Mouse (Mus musculus) MEL (cell line): ENCODE results near the gene Art3. TPM values are rescaled to one million over a fixed set of nuclear protein-coding genes. Genes with fewer than 3 reads are reported as not detected.

Experiments used
- DNase-seq: peaks from one replicate; pipeline ENCODE4 v3.0.0; 2011; ENCODE audit warnings: low read depth, low spot score
- H3K27ac ChIP-seq: 2 replicates; pipeline ENCODE4 v1.5.1; 2012; ENCODE audit warnings: low read depth, mild to moderate bottlenecking, control low read depth, low read length, moderate library complexity; ENCODE audit not compliant: control insufficient read depth
- H3K27me3 ChIP-seq, 2 experiments: fragments of 150-350 bp in 1 of 2; sonication (generic) in 1 of 2; 2 replicates each; pipeline ENCODE4 v1.6.1; 2012; ENCODE audit warnings: low read length in 2 of 2, mild to moderate bottlenecking in 2 of 2, improper control_type of control experiment in 1 of 2, moderate library complexity in 1 of 2; ENCODE audit not compliant: insufficient read depth in 2 of 2, control insufficient read depth in 1 of 2
- H3K36me3 ChIP-seq, 2 experiments: 2 replicates each; pipeline ENCODE4 v1.6.1; 2012 to 2014; ENCODE audit warnings: low read length in 2 of 2, improper control_type of control experiment in 1 of 2, inconsistent platforms in 1 of 2, mild to moderate bottlenecking in 1 of 2; ENCODE audit not compliant: insufficient read depth in 2 of 2, control insufficient read depth in 1 of 2
- H3K4me1 ChIP-seq, 2 experiments: fragments of 150-350 bp in 1 of 2; sonication (generic) in 1 of 2; 2 replicates each; pipeline ENCODE4 v1.6.1; 2012; ENCODE audit warnings: low read length in 2 of 2, improper control_type of control experiment in 1 of 2, mild to moderate bottlenecking in 1 of 2; ENCODE audit not compliant: insufficient read depth in 2 of 2, control insufficient read depth in 1 of 2
- H3K4me3 ChIP-seq, 2 experiments: fragments of 150-350 bp in 1 of 2; sonication (generic) in 1 of 2; 2 replicates each; pipeline ENCODE4 v1.5.1; 2012; ENCODE audit warnings: low read depth in 2 of 2, low read length in 2 of 2, mild to moderate bottlenecking in 2 of 2, moderate library complexity in 2 of 2, control low read depth in 1 of 2, improper control_type of control experiment in 1 of 2; ENCODE audit not compliant: control insufficient read depth in 1 of 2, insufficient read depth in 1 of 2
- H3K79me2 ChIP-seq: 2 replicates; pipeline ENCODE4 v1.6.1; 2012; ENCODE audit warnings: mild to moderate bottlenecking, low read length, moderate library complexity; ENCODE audit not compliant: control insufficient read depth, poor library complexity, insufficient read depth
- H3K9ac ChIP-seq: 2 replicates; pipeline ENCODE4 v1.6.1; 2012; ENCODE audit warnings: low read depth, mild to moderate bottlenecking, control low read depth, low read length, moderate library complexity; ENCODE audit not compliant: control insufficient read depth, poor library complexity, severe bottlenecking
- H3K9me3 ChIP-seq: fragments of 150-350 bp; sonication (generic); replicated peaks from 2 replicates; pipeline ENCODE4 v1.6.1; 2012; ENCODE audit warnings: mild to moderate bottlenecking, low read length, improper control_type of control experiment, moderate library complexity; ENCODE audit not compliant: insufficient read depth
- BHLHE40 ChIP-seq: IDR thresholded peaks from 2 replicates; pipeline ENCODE4 v1.6.1; 2012; ENCODE audit warnings: low read depth, mild to moderate bottlenecking, inconsistent platforms, low read length, improper control_type of control experiment, borderline replicate concordance
- CHD1 ChIP-seq: IDR thresholded peaks from 2 replicates; pipeline ENCODE4 v1.6.1; 2012; ENCODE audit warnings: low read depth, mild to moderate bottlenecking, inconsistent platforms, low read length, improper control_type of control experiment
- CHD2 ChIP-seq: IDR thresholded peaks from 2 replicates; pipeline ENCODE4 v1.6.1; 2011; ENCODE audit warnings: low read length, improper control_type of control experiment
- CTCF ChIP-seq, 3 experiments: IDR thresholded peaks in 2 of 3; conservative IDR thresholded peaks in 1 of 3; 2 replicates each; pipeline ENCODE4 v1.5.1; 2011 to 2012; ENCODE audit warnings: low read length in 3 of 3, low read depth in 2 of 3, mild to moderate bottlenecking in 2 of 3, improper control_type of control experiment in 1 of 3, inconsistent platforms in 1 of 3, mixed read lengths in 1 of 3, moderate library complexity in 1 of 3; ENCODE audit not compliant: control insufficient read depth in 1 of 3, insufficient read depth in 1 of 3, poor library complexity in 1 of 3, severe bottlenecking in 1 of 3
- E2F4 ChIP-seq: IDR thresholded peaks from 2 replicates; pipeline ENCODE4 v1.6.1; 2011; ENCODE audit warnings: low read depth, low read length, improper control_type of control experiment, borderline replicate concordance
- ELF1 ChIP-seq: IDR thresholded peaks from 2 replicates; pipeline ENCODE4 v1.6.1; 2014; ENCODE audit warnings: low read depth, mild to moderate bottlenecking, inconsistent platforms, low read length, improper control_type of control experiment, moderate library complexity
- EP300 ChIP-seq, 2 experiments: IDR thresholded peaks; 2 replicates each; pipeline ENCODE4 v1.6.1; 2011; ENCODE audit warnings: improper control_type of control experiment in 2 of 2, low read length in 2 of 2, low read depth in 1 of 2, mild to moderate bottlenecking in 1 of 2
- ETS1 ChIP-seq: IDR thresholded peaks from 2 replicates; pipeline ENCODE4 v1.6.1; 2012; ENCODE audit warnings: low read depth, mild to moderate bottlenecking, inconsistent platforms, low read length, improper control_type of control experiment, moderate library complexity
- GABPA ChIP-seq: IDR thresholded peaks from 2 replicates; pipeline ENCODE4 v1.6.1; 2012; ENCODE audit warnings: low read depth, mild to moderate bottlenecking, inconsistent platforms, low read length, improper control_type of control experiment, moderate library complexity
- HCFC1 ChIP-seq: IDR thresholded peaks from 2 replicates; pipeline ENCODE4 v1.6.1; 2012; ENCODE audit warnings: low read depth, mild to moderate bottlenecking, inconsistent platforms, low read length, improper control_type of control experiment, moderate library complexity
- JUND ChIP-seq: IDR thresholded peaks from 2 replicates; pipeline ENCODE4 v1.6.1; 2011; ENCODE audit warnings: low read depth, mild to moderate bottlenecking, improper control_type of control experiment, low read length
- KAT2A ChIP-seq: conservative IDR thresholded peaks from 2 replicates; pipeline ENCODE4 v1.6.1; 2012; ENCODE audit warnings: low read depth, low read length, improper control_type of control experiment, inconsistent platforms
- MAFK ChIP-seq: IDR thresholded peaks from 2 replicates; pipeline ENCODE4 v1.6.1; 2011; ENCODE audit warnings: low read depth, mild to moderate bottlenecking, low read length, improper control_type of control experiment, borderline replicate concordance
- MAX ChIP-seq: IDR thresholded peaks from 2 replicates; pipeline ENCODE4 v1.6.1; 2011; ENCODE audit warnings: low read length, improper control_type of control experiment
- MAZ ChIP-seq: IDR thresholded peaks from 2 replicates; pipeline ENCODE4 v1.6.1; 2012; ENCODE audit warnings: low read depth, mild to moderate bottlenecking, inconsistent platforms, low read length, improper control_type of control experiment
- MEF2A ChIP-seq: IDR thresholded peaks from 2 replicates; pipeline ENCODE4 v1.6.1; 2014; ENCODE audit warnings: low read depth, mild to moderate bottlenecking, inconsistent platforms, low read length, improper control_type of control experiment; ENCODE audit not compliant: poor library complexity, insufficient replicate concordance, severe bottlenecking; ENCODE audit errors: extremely low read depth
- MXI1 ChIP-seq: IDR thresholded peaks from 2 replicates; pipeline ENCODE4 v1.6.1; 2011; ENCODE audit warnings: mild to moderate bottlenecking, low read depth, low read length, improper control_type of control experiment
- MYB ChIP-seq: IDR thresholded peaks from 2 replicates; pipeline ENCODE4 v1.6.1; 2011; ENCODE audit warnings: mild to moderate bottlenecking, low read depth, low read length, improper control_type of control experiment
- MYC ChIP-seq: IDR thresholded peaks from 2 replicates; pipeline ENCODE4 v1.6.1; 2011; ENCODE audit warnings: low read depth, mild to moderate bottlenecking, low read length, improper control_type of control experiment, moderate library complexity
- NELFE ChIP-seq: IDR thresholded peaks from 2 replicates; pipeline ENCODE4 v1.6.1; 2011; ENCODE audit warnings: low read depth, low read length, improper control_type of control experiment
- NRF1 ChIP-seq: IDR thresholded peaks from 2 replicates; pipeline ENCODE4 v1.6.1; 2014; ENCODE audit warnings: low read depth, mild to moderate bottlenecking, inconsistent platforms, low read length, improper control_type of control experiment, moderate library complexity; ENCODE audit not compliant: poor library complexity, insufficient read depth, severe bottlenecking
- POLR2AphosphoS2 ChIP-seq: IDR thresholded peaks from 2 replicates; pipeline ENCODE4 v1.6.1; 2011; ENCODE audit warnings: low read length, improper control_type of control experiment
- POLR2AphosphoS5 ChIP-seq: IDR thresholded peaks from 2 replicates; pipeline ENCODE4 v1.6.1; 2012; ENCODE audit warnings: low read depth, borderline replicate concordance, mild to moderate bottlenecking, inconsistent platforms, low read length, moderate library complexity, mixed read lengths
- RAD21 ChIP-seq: IDR thresholded peaks from 2 replicates; pipeline ENCODE4 v1.6.1; 2011; ENCODE audit warnings: mild to moderate bottlenecking, low read depth, low read length, improper control_type of control experiment
- RCOR1 ChIP-seq: IDR thresholded peaks from 2 replicates; pipeline ENCODE4 v1.6.1; 2012; ENCODE audit warnings: low read depth, mild to moderate bottlenecking, inconsistent platforms, low read length, improper control_type of control experiment
- SIN3A ChIP-seq: IDR thresholded peaks from 2 replicates; pipeline ENCODE4 v1.6.1; 2012; ENCODE audit warnings: low read length, improper control_type of control experiment, inconsistent platforms
- SMC3 ChIP-seq: IDR thresholded peaks from 2 replicates; pipeline ENCODE4 v1.6.1; 2011; ENCODE audit warnings: low read depth, low read length, improper control_type of control experiment
- TAL1 ChIP-seq: IDR thresholded peaks from 2 replicates; pipeline ENCODE4 v1.6.1; 2012; ENCODE audit warnings: mild to moderate bottlenecking, inconsistent platforms, low read length, moderate library complexity, mixed read lengths
- TBP ChIP-seq: IDR thresholded peaks from 2 replicates; pipeline ENCODE4 v1.8.0; 2011; ENCODE audit warnings: low read depth, low read length, improper control_type of control experiment
- TCF12 ChIP-seq: IDR thresholded peaks from 2 replicates; pipeline ENCODE4 v1.6.1; 2014; ENCODE audit warnings: low read depth, mild to moderate bottlenecking, inconsistent platforms, low read length, improper control_type of control experiment, moderate library complexity
- UBTF ChIP-seq: IDR thresholded peaks from 2 replicates; pipeline ENCODE4 v1.6.1; 2012; ENCODE audit warnings: low read depth, mild to moderate bottlenecking, inconsistent platforms, low read length, improper control_type of control experiment, moderate library complexity, borderline replicate concordance; ENCODE audit not compliant: insufficient read depth
- USF1 ChIP-seq: IDR thresholded peaks from 2 replicates; pipeline ENCODE4 v1.6.1; 2014; ENCODE audit warnings: low read depth, mild to moderate bottlenecking, inconsistent platforms, low read length, improper control_type of control experiment, moderate library complexity
- ZC3H11A ChIP-seq: IDR thresholded peaks from 2 replicates; pipeline ENCODE4 v1.6.1; 2012; ENCODE audit warnings: low read depth, mild to moderate bottlenecking, inconsistent platforms, low read length, improper control_type of control experiment
- ZKSCAN1 ChIP-seq: IDR thresholded peaks from 2 replicates; pipeline ENCODE4 v1.6.1; 2012; ENCODE audit warnings: low read depth, mild to moderate bottlenecking, inconsistent platforms, low read length, improper control_type of control experiment, moderate library complexity
- ZMIZ1 ChIP-seq: IDR thresholded peaks from 2 replicates; pipeline ENCODE4 v1.6.1; 2012; ENCODE audit warnings: low read depth, mild to moderate bottlenecking, inconsistent platforms, low read length, improper control_type of control experiment, moderate library complexity
- ZNF384 ChIP-seq: IDR thresholded peaks from 2 replicates; pipeline ENCODE4 v1.6.1; 2012; ENCODE audit warnings: low read depth, mild to moderate bottlenecking, inconsistent platforms, low read length, improper control_type of control experiment
- polyA plus RNA-seq, 2 experiments: library from polyadenylated mRNA; stranded (reverse) in 1 of 2; unstranded in 1 of 2; fragments of >175 nt in 1 of 2; fragments of >200 nt in 1 of 2; gene quantifications; 2 replicates each; pipeline versions ENCODE4 v1.2.1 to v1.2.4; 2012; ENCODE audit warnings: low replicate concordance in 2 of 2, low read depth in 1 of 2; ENCODE audit not compliant: insufficient read length in 2 of 2, insufficient read depth in 1 of 2, missing spikeins in 1 of 2
- total RNA-seq: library from RNA; depleted of rRNA; stranded (reverse); fragments of 300-350 nt; gene quantifications from 2 replicates; pipeline ENCODE4 v1.2.3, GENCODE M21; 2012

Gene Art3
- total and polyA plus RNA-seq, 3 experiments: not detected

DNA sequence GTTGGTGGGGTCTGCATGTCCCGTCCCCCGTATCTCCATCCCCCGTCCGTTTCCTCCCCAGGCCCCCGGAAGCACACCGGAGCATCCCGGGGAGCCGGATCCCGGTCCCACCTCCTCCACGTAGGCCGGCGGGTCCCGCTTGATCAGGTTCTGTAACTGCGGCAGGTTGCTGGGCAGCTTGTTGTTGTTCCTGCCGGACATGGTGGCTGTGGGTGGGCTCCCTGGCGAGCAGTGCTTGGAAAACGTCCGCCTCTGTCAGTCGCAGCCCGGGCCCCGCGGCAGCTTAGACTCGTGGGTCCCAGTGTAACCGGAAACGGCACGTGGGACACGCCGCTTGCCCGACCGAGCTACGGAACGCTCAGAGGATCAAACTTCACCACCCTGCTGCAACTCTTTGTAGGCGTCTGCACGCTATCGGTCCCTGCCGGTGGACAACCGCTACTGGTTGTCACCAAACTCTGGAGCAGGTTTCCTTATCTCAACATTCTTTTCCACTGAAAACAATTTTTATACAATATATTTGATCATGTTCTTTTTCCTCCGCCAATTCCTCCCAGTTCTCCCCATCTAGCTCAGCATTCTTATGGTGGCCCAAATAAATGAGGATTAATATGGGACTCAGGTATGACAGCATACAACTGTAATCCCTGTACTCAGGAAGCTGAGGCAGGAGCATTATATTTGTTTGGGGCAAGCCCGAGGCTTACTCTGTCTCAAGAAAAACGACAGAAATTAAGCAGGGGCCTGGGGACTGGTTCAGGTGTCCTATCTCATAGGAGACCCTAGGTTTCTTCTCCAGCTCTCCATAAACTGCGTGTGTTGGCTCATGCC, 21.7 kb upstream of the Art3 start, which contains the start of gene Sdad1:
Gene Sdad1 (minus strand): TSS at position 799 of the 831 bp plus-strand sequence.
- Histone ChIP-seq H3K79me2 (peaks cover 33% of the 10 kb centered on the region), H3K9me3 (no peaks in the 10 kb centered on the region), H3K4me1 (peaks cover 0 to 7% of the 10 kb centered on the region in 2 experiments; a peak in 2 of 4 replicates), H3K9ac (peak within 1 kb of the TSS; percentile 100), H3K4me3 (peak within 1 kb of the TSS; percentile 92 to 100), H3K36me3 (peaks cover 0 to 8% of the 10 kb centered on the region in 2 experiments; a peak in 3 of 4 replicates), H3K27me3 (no peaks in the 10 kb centered on the region), H3K27ac (peak within 1 kb of the TSS; percentile 83)
- peak; percentile 97 for DNase-seq
- TF ChIP-seq SIN3A: peak; percentile 98
- TF ChIP-seq HCFC1: peak; percentile 90
- TF ChIP-seq MXI1: peak; percentile 100
- TF ChIP-seq NRF1: no peak
- TF ChIP-seq MYB: no peak
- no peak for TF ChIP-seq JUND
- no peak for TF ChIP-seq TCF12
- peak; percentile 86 for TF ChIP-seq USF1
- TF ChIP-seq RAD21: peak; percentile 33
- peak; percentile 77 for TF ChIP-seq NELFE
- peak; percentile 18; the same call in 1 of the 2 replicates for TF ChIP-seq ETS1
- no peak for TF ChIP-seq CHD2
- TF ChIP-seq MYC: peak; percentile 97
- TF ChIP-seq UBTF: 0 out of 2 replicates have a peak, but pooled peaks have one; percentile 28
- TF ChIP-seq ZNF384: no peak
- TF ChIP-seq TAL1: no peak
- peak; percentile 82 for TF ChIP-seq ELF1
- no peak for TF ChIP-seq CHD1
- TF ChIP-seq MEF2A: no peak
- TF ChIP-seq CTCF (IDR thresholded peaks at IDR 0.05 in 2 of 3, conservative IDR thresholded peaks at IDR 0.05 in 1 of 3; ENCODE audit: control insufficient read depth in 1 of 3, insufficient read depth in 1 of 3, low read depth in 2 of 3, low read length in 3 of 3, poor library complexity in 1 of 3, severe bottlenecking in 1 of 3): peak; percentile 48 to 68 (median 56)
- no peak for TF ChIP-seq MAZ
- TF ChIP-seq ZC3H11A: no peak
- no peak for TF ChIP-seq ZMIZ1
- TF ChIP-seq RCOR1: no peak
- no peak; the same call in 1 of the 2 replicates for TF ChIP-seq KAT2A
- no peak for TF ChIP-seq MAFK
- no peak for TF ChIP-seq ZKSCAN1
- no peak for TF ChIP-seq POLR2AphosphoS5
- TF ChIP-seq MAX: peak; percentile 95
- TF ChIP-seq BHLHE40: peak; percentile 96
- TF ChIP-seq TBP: peak; percentile 57
- peak; percentile 59 for TF ChIP-seq SMC3
- TF ChIP-seq POLR2AphosphoS2: peak; percentile 63; the same call in 1 of the 2 replicates
- TF ChIP-seq GABPA: no peak
- no peak for TF ChIP-seq E2F4
- TF ChIP-seq EP300 (IDR thresholded peaks at IDR 0.05; ENCODE audit: low read depth in 1 of 2, low read length in 2 of 2): no peak
